Mouse (Mus musculus) E14TG2a.4 (cell line): ENCODE results near the gene 9330182L06Rik.

ENCODE experiments used
- CTCF ChIP-seq: conservative IDR thresholded peaks from 2 replicates; pipeline ENCODE4 v1.5.1; 2014; ENCODE audit warnings: low read length
- NANOG ChIP-seq: IDR thresholded peaks from 2 replicates; pipeline ENCODE4 v1.6.1; 2014; ENCODE audit warnings: borderline replicate concordance, low read length, mixed read lengths
- POU5F1 ChIP-seq: IDR thresholded peaks from 2 replicates; pipeline ENCODE4 v1.6.1; 2014; ENCODE audit warnings: low read length, borderline replicate concordance

- TF ChIP-seq NANOG (no peak), CTCF (no peak), POU5F1 (no peak)
These were observed 3.7 kb downstream of the 9330182L06Rik start for GRCm38 (mm10) chr5:9269666-9270065.
